Mouse (Mus musculus) lung, postnatal 0 days (tissue): ENCODE measurements around the gene Mxra7. TPM values are rescaled to one million over a fixed set of nuclear protein-coding genes. Genes with fewer than 3 reads are reported as not detected.
A peak's percentile ranks its signal among the peaks of the same experiment; 100 is the strongest.

Experiments used
- ATAC-seq: fragments of 200-750 bp; cut with Nextera tagmentation; 2 replicates; pipeline ENCODE4 v1.8.0; 2017; ENCODE audit warnings: moderate library complexity
- DNase-seq: peaks from one replicate; pipeline ENCODE4 v3.0.0-alpha.2; 2016; ENCODE audit warnings: low spot score
- H3K27ac ChIP-seq: fragments of 300-500 bp; sonication (generic); 2 replicates; pipeline ENCODE4 v1.5.1; 2014; ENCODE audit warnings: antibody characterized with exemption, mild to moderate bottlenecking, low read length, mixed read lengths
- H3K27me3 ChIP-seq: fragments of 300-500 bp; sonication (generic); replicated peaks from 2 replicates; pipeline ENCODE4 v1.6.1; 2014; ENCODE audit warnings: low read length, mixed read lengths; ENCODE audit not compliant: insufficient read depth
- H3K36me3 ChIP-seq: fragments of 300-500 bp; sonication (generic); 2 replicates; pipeline ENCODE4 v1.6.1; 2014; ENCODE audit warnings: low read length, mixed read lengths; ENCODE audit not compliant: insufficient read depth
- H3K4me1 ChIP-seq: fragments of 300-500 bp; sonication (generic); 2 replicates; pipeline ENCODE4 v1.6.1; 2014; ENCODE audit warnings: antibody characterized with exemption, low read depth, low read length, mixed read lengths; ENCODE audit not compliant: insufficient read depth
- H3K4me2 ChIP-seq: fragments of 300-500 bp; sonication (generic); replicated peaks from 2 replicates; pipeline ENCODE4 v1.6.1; 2014; ENCODE audit warnings: low read depth, mild to moderate bottlenecking, low read length, moderate library complexity, mixed read lengths
- H3K4me3 ChIP-seq: fragments of 300-500 bp; sonication (generic); 2 replicates; pipeline ENCODE4 v1.5.1; 2014; ENCODE audit warnings: low read depth, low read length
- H3K9ac ChIP-seq: fragments of 300-500 bp; sonication (generic); replicated peaks from 2 replicates; pipeline ENCODE4 v1.6.1; 2014; ENCODE audit warnings: low read depth, mild to moderate bottlenecking
- H3K9me3 ChIP-seq: fragments of 300-500 bp; sonication (generic); 2 replicates; pipeline ENCODE4 v1.6.1; 2016; ENCODE audit warnings: low read length, mixed read lengths
- CTCF ChIP-seq: IDR thresholded peaks from 2 replicates; pipeline ENCODE4 v1.5.1; 2016; ENCODE audit warnings: antibody characterized with exemption, mild to moderate bottlenecking
- EP300 ChIP-seq: IDR thresholded peaks from 2 replicates; pipeline ENCODE4 v1.6.1; 2016; ENCODE audit warnings: antibody characterized with exemption, mild to moderate bottlenecking, control low read depth
- WGBS: fragments of 180-500 bp; shearing (Covaris S2); extraction: QIAGEN DNeasy Blood & Tissue Kit; methylation state at CpG from one replicate; pipeline ENCODE4 v1.1.7; 2014; 5-methylcytosine and 5-hydroxymethylcytosine counted together
- polyA plus RNA-seq: library from polyadenylated mRNA; unstranded; fragments of >200 nt; fragmentation: Nextera tagmentation; extraction: Ambion mirVana; gene quantifications from 2 replicates; pipeline ENCODE4 v1.2.1, GENCODE M21; 2015

Gene Mxra7
- polyA plus RNA-seq, 1 experiment from 2014 or later: 34.6 TPM

GRCm38 (mm10) chr11:116848086-116848876 is 20.4 kb upstream of the Mxra7 start:
- TF ChIP-seq CTCF: no peak
- TF ChIP-seq EP300: no peak
- Histone ChIP-seq H3K4me3 (no peak overlapping the region), H3K36me3 (0 out of 2 replicates have a peak, but pooled peaks cover 5% of the 10 kb centered on the region), H3K27me3 (no peaks in the 10 kb centered on the region), H3K9me3 (no peaks in the 10 kb centered on the region), H3K9ac (no peak overlapping the region), H3K4me2 (no peak overlapping the region), H3K4me1 (peaks cover 5% of the 10 kb centered on the region), H3K27ac (no peak overlapping the region)
- WGBS: 68% methylated on average over 5 of the region's 5 CpGs
- DNase-seq (no peak), ATAC-seq (no peak)

GRCm38 (mm10) chr11:116847187-116848085 is 19.6 kb upstream of the Mxra7 start:
- no peaks in the 10 kb centered on the region for H3K9me3 ChIP-seq
- H3K4me3 ChIP-seq: no peak overlapping the region
- peaks cover 5% of the 10 kb centered on the region for H3K4me1 ChIP-seq
- no peak overlapping the region for H3K27ac ChIP-seq
- no peak overlapping the region for H3K9ac ChIP-seq
- 0 out of 2 replicates have a peak, but pooled peaks cover 5% of the 10 kb centered on the region for H3K36me3 ChIP-seq
- TF ChIP-seq CTCF (no peak), EP300 (no peak)
- DNase-seq (no peak), ATAC-seq (no peak)
- no peak overlapping the region for H3K4me2 ChIP-seq
- 89% methylated on average over 3 of the region's 3 CpGs for WGBS
- H3K27me3 ChIP-seq: no peaks in the 10 kb centered on the region

- 65% methylated on average over 4 of the region's 4 CpGs for WGBS
- Histone ChIP-seq H3K27ac (no peak overlapping the region), H3K36me3 (0 out of 2 replicates have a peak, but pooled peaks cover 5% of the 10 kb centered on the region)
These were observed 18.8 kb upstream of the Mxra7 start for GRCm38 (mm10) chr11:116846593-116847181.

GRCm38 (mm10) chr11:116843261-116844233 is 15.7 kb upstream of the Mxra7 start, which contains the start of the genes Mettl23 and Jmjd6:
TSS of gene Mettl23 (plus strand) at chr11:116843278.
TSS of gene Jmjd6 (minus strand) at chr11:116843449.
- peak within 1 kb of the TSS; percentile 74 for H3K4me3 ChIP-seq
- TF ChIP-seq EP300: no peak; the same call in 1 of the 2 replicates
- TF ChIP-seq CTCF: no peak
- H3K4me1 ChIP-seq: peaks cover 13% of the 10 kb centered on the region
- peak within 1 kb of the TSS; percentile 85 for H3K9ac ChIP-seq
- ATAC-seq (peak; percentile 96), DNase-seq (peak; percentile 99)
- peak within 1 kb of the TSS; percentile 99 for H3K27ac ChIP-seq
- WGBS: 1% methylated on average over 69 of the region's 72 CpGs
- H3K9me3 ChIP-seq: no peaks in the 10 kb centered on the region
- H3K36me3 ChIP-seq: peaks cover 20% of the 10 kb centered on the region
- H3K4me2 ChIP-seq: peak within 1 kb of the TSS; percentile 70
- no peaks in the 10 kb centered on the region for H3K27me3 ChIP-seq

More at GRCm38 (mm10) chr11:116846593-116847181, 18.8 kb upstream of the Mxra7 start:
- no peak overlapping the region for H3K9ac ChIP-seq
- ATAC-seq (no peak), DNase-seq (no peak)
- H3K4me2 ChIP-seq: no peak overlapping the region
- no peak overlapping the region for H3K4me3 ChIP-seq
- TF ChIP-seq EP300 (no peak), CTCF (no peak)
- peaks cover 6% of the 10 kb centered on the region for H3K4me1 ChIP-seq
- H3K9me3 ChIP-seq: no peaks in the 10 kb centered on the region
- H3K27me3 ChIP-seq: no peaks in the 10 kb centered on the region

- Histone ChIP-seq H3K27ac (peak overlapping the region; percentile 99), H3K27me3 (no peaks in the 10 kb centered on the region), H3K4me1 (peaks cover 13% of the 10 kb centered on the region), H3K4me3 (peak overlapping the region; percentile 74), H3K9me3 (no peaks in the 10 kb centered on the region), H3K36me3 (peaks cover 20% of the 10 kb centered on the region), H3K9ac (peak overlapping the region; percentile 85), H3K4me2 (peak overlapping the region; percentile 70)
- TF ChIP-seq EP300 (no peak), CTCF (peak; percentile 35; the same call in 1 of the 2 replicates)
- peak; percentile 45 for ATAC-seq
- DNase-seq: peak; percentile 83
- WGBS: 3% methylated on average over 65 of the region's 73 CpGs
These were observed 14.8 kb upstream of the Mxra7 start for GRCm38 (mm10) chr11:116842531-116843260.
